Mouse (Mus musculus): Measurements from ENCODE around the gene Ntn3. TPM values are rescaled to one million over a fixed set of nuclear protein-coding genes. Genes with fewer than 3 reads are reported as not detected.

The Ntn3 gene
- 10 to 100 TPM; 13.5 to 14.4 TPM for total RNA-seq (2021)
- long read RNA-seq, full-length matches to known transcripts = 1 of 6 reads
- long read RNA-seq, partial matches to known transcripts = 1 of 6 reads
- long read RNA-seq, other reads (novel, unspliced or antisense) = 4 of 6 reads

- peak; percentile 61 to 73 for DNase-seq (ENCODE audit: low spot score in 2 of 2)
These were observed at the start of gene Ntn3 for GRCm38 (mm10) chr17:24209043-24209915. Ntn3 (minus strand) TSS chr17:24209531.

GRCm38 (mm10) chr17:24258981-24259380 lies 49.6 kb upstream of the Ntn3 start:
- no peak for DNase-seq (ENCODE audit: low spot score in 2 of 2)

GRCm38 (mm10) chr17:24252329-24252728 lies 43.0 kb upstream of the Ntn3 start:
- DNase-seq (ENCODE audit: low spot score in 2 of 2) = no peak

- peak; percentile 97 for DNase-seq (ENCODE audit: low spot score in 2 of 2)
These were observed 42.2 kb upstream of the Ntn3 start, which contains the start of gene Ccnf for GRCm38 (mm10) chr17:24251320-24252069. Ccnf (minus strand) TSS chr17:24251484.

- DNase-seq (ENCODE audit: low spot score in 2 of 2) = no peak
These were observed 41.6 kb upstream of the Ntn3 start for GRCm38 (mm10) chr17:24250988-24251319.

- no peak for DNase-seq (ENCODE audit: low spot score in 2 of 2)
These were observed 39.3 kb upstream of the Ntn3 start for GRCm38 (mm10) chr17:24248641-24249040.

- no peak for DNase-seq (ENCODE audit: low spot score in 2 of 2)
These were observed 34.7 kb upstream of the Ntn3 start for GRCm38 (mm10) chr17:24244061-24244460.

- DNase-seq (ENCODE audit: low spot score in 2 of 2) = peak; percentile 48 to 54
These were observed 34.1 kb upstream of the Ntn3 start for GRCm38 (mm10) chr17:24243311-24243969.

GRCm38 (mm10) chr17:24236921-24237320 lies 27.6 kb upstream of the Ntn3 start:
- no peak for DNase-seq (ENCODE audit: low spot score in 2 of 2)

GRCm38 (mm10) chr17:24236479-24236878 lies 27.1 kb upstream of the Ntn3 start:
- no peak for DNase-seq (ENCODE audit: low spot score in 2 of 2)

GRCm38 (mm10) chr17:24227941-24228340 lies 18.6 kb upstream of the Ntn3 start:
- no peak for DNase-seq (ENCODE audit: low spot score in 2 of 2)

GRCm38 (mm10) chr17:24226721-24227120 lies 17.4 kb upstream of the Ntn3 start:
- no peak for DNase-seq (ENCODE audit: low spot score in 2 of 2)

- DNase-seq (ENCODE audit: low spot score in 2 of 2) = no peak
These were observed 16.5 kb upstream of the Ntn3 start for GRCm38 (mm10) chr17:24225851-24226250.

GRCm38 (mm10) chr17:24224741-24225140 lies 15.4 kb upstream of the Ntn3 start:
- no peak for DNase-seq (ENCODE audit: low spot score in 2 of 2)

- no peak for DNase-seq (ENCODE audit: low spot score in 2 of 2)
These were observed 14.2 kb upstream of the Ntn3 start for GRCm38 (mm10) chr17:24223513-24223912.

GRCm38 (mm10) chr17:24222653-24223052 lies 13.3 kb upstream of the Ntn3 start:
- DNase-seq (ENCODE audit: low spot score in 2 of 2) = no peak

GRCm38 (mm10) chr17:24220435-24221411 lies 11.4 kb upstream of the Ntn3 start, which contains the start of gene Tedc2:
Tedc2 (minus strand) TSS chr17:24220851.
- DNase-seq (ENCODE audit: low spot score in 2 of 2) = peak; percentile 85 to 88

- DNase-seq (ENCODE audit: low spot score in 2 of 2) = no peak
These were observed 7.5 kb upstream of the Ntn3 start for GRCm38 (mm10) chr17:24216836-24217235.

GRCm38 (mm10) chr17:24213186-24213585 lies 3.9 kb upstream of the Ntn3 start:
- DNase-seq (ENCODE audit: low spot score in 2 of 2) = no peak

- no peak for DNase-seq (ENCODE audit: low spot score in 2 of 2)
These were observed 3.2 kb upstream of the Ntn3 start for GRCm38 (mm10) chr17:24212441-24213018.

Data from layer of hippocampus, postnatal 10 days (tissue).